Mouse (Mus musculus) kidney, postnatal 0 days (tissue): Measurements from ENCODE around the gene Ddx58. TPM values are rescaled to one million over a fixed set of nuclear protein-coding genes. Genes with fewer than 3 reads are reported as not detected.

Experiments used
- ATAC-seq: fragments of 200-750 bp; cut with Nextera tagmentation; replicated peaks from 2 replicates; pipeline ENCODE4 v1.8.0; 2017; ENCODE audit warnings: low read depth, moderate number of reproducible peaks, moderate TSS enrichment, moderate library complexity; ENCODE audit not compliant: low FRiP score
- DNase-seq: peaks from one replicate; pipeline ENCODE4 v3.0.0-alpha.2; 2016; ENCODE audit warnings: low spot score
- H3K27ac ChIP-seq: fragments of 300-500 bp; sonication (generic); 2 replicates; pipeline ENCODE4 v1.5.1; 2014; ENCODE audit warnings: mild to moderate bottlenecking
- H3K27me3 ChIP-seq: fragments of 300-500 bp; sonication (generic); 2 replicates; pipeline ENCODE4 v1.6.1; 2014; ENCODE audit warnings: low read length, mixed read lengths; ENCODE audit not compliant: insufficient read depth
- H3K36me3 ChIP-seq: fragments of 300-500 bp; sonication (generic); 2 replicates; pipeline ENCODE4 v1.6.1; 2014; ENCODE audit warnings: low read length, mixed read lengths; ENCODE audit not compliant: insufficient read depth
- H3K4me1 ChIP-seq: fragments of 300-500 bp; sonication (generic); replicated peaks from 2 replicates; pipeline ENCODE4 v1.6.1; 2014; ENCODE audit warnings: antibody characterized with exemption, low read length, mixed read lengths; ENCODE audit not compliant: insufficient read depth
- H3K4me2 ChIP-seq: fragments of 300-500 bp; sonication (generic); 2 replicates; pipeline ENCODE4 v1.6.1; 2014; ENCODE audit warnings: mild to moderate bottlenecking, low read length, moderate library complexity, mixed read lengths
- H3K4me3 ChIP-seq: fragments of 300-500 bp; sonication (generic); replicated peaks from 2 replicates; pipeline ENCODE4 v1.5.1; 2014; ENCODE audit warnings: low read depth, low read length
- H3K9ac ChIP-seq: fragments of 300-500 bp; sonication (generic); 2 replicates; pipeline ENCODE4 v1.6.1; 2014; ENCODE audit warnings: low read depth, low read length
- H3K9me3 ChIP-seq: fragments of 300-500 bp; sonication (generic); replicated peaks from 2 replicates; pipeline ENCODE4 v1.6.1; 2016; ENCODE audit warnings: low read length, inconsistent platforms, mixed read lengths
- CTCF ChIP-seq: IDR thresholded peaks from 2 replicates; pipeline ENCODE4 v1.5.1; 2016; ENCODE audit warnings: antibody characterized with exemption, low read depth, mild to moderate bottlenecking, moderate library complexity
- WGBS: fragments of 180-500 bp; shearing (Covaris S2); extraction: QIAGEN DNeasy Blood & Tissue Kit; methylation state at CpG from one replicate; pipeline ENCODE4 v1.1.7; 2014; 5-methylcytosine and 5-hydroxymethylcytosine counted together
- polyA plus RNA-seq: library from polyadenylated mRNA; unstranded; fragments of >200 nt; fragmentation: Nextera tagmentation; extraction: Ambion mirVana; gene quantifications from 2 replicates; pipeline ENCODE4 v1.2.1, GENCODE M21; 2015

Ddx58 gene
- polyA plus RNA-seq, 1 experiment from 2014 or later, result 14.0 TPM

- no peaks in the 10 kb centered on the region for H3K9me3 ChIP-seq
- peaks cover 6% of the 10 kb centered on the region; the same call in 1 of the 2 replicates for H3K4me1 ChIP-seq
- H3K36me3 ChIP-seq, result no peaks in the 10 kb centered on the region
- 1% methylated on average over 17 of the region's 17 CpGs for WGBS
- H3K4me3 ChIP-seq, result peak overlapping the region; percentile 74
- peak overlapping the region; percentile 63 for H3K9ac ChIP-seq
- DNase-seq (peak; percentile 73), ATAC-seq (peak; percentile 73)
- no peak for TF ChIP-seq CTCF
- H3K27me3 ChIP-seq, result no peaks in the 10 kb centered on the region
- H3K27ac ChIP-seq, result peak overlapping the region; percentile 82
- H3K4me2 ChIP-seq, result peak overlapping the region; percentile 77
These were observed 882 bp downstream of the Ddx58 start for GRCm38 (mm10) chr4:40238483-40239408.

GRCm38 (mm10) chr4:40236829-40237228 lies 2.8 kb downstream of the Ddx58 start:
- no peak overlapping the region for H3K27ac ChIP-seq
- peaks cover 6% of the 10 kb centered on the region; the same call in 1 of the 2 replicates for H3K4me1 ChIP-seq
- no peak overlapping the region for H3K4me2 ChIP-seq
- no peak overlapping the region for H3K4me3 ChIP-seq
- no peaks in the 10 kb centered on the region for H3K27me3 ChIP-seq
- no peak overlapping the region for H3K9ac ChIP-seq
- TF ChIP-seq CTCF, result no peak
- WGBS, result 81% methylated on average over 4 of the region's 4 CpGs
- ATAC-seq (no peak), DNase-seq (no peak)
- no peaks in the 10 kb centered on the region for H3K36me3 ChIP-seq
- no peaks in the 10 kb centered on the region for H3K9me3 ChIP-seq

GRCm38 (mm10) chr4:40234256-40234655 lies 5.4 kb downstream of the Ddx58 start:
- no peak overlapping the region for H3K4me3 ChIP-seq
- H3K27ac ChIP-seq, result no peak overlapping the region
- H3K4me2 ChIP-seq, result no peak overlapping the region
- peaks cover 6% of the 10 kb centered on the region; the same call in 1 of the 2 replicates for H3K4me1 ChIP-seq
- no peak overlapping the region for H3K9ac ChIP-seq
- H3K27me3 ChIP-seq, result no peaks in the 10 kb centered on the region
- 86% methylated on average over 6 of the region's 6 CpGs for WGBS
- TF ChIP-seq CTCF, result no peak
- H3K36me3 ChIP-seq, result no peaks in the 10 kb centered on the region
- no peak for DNase-seq
- no peaks in the 10 kb centered on the region for H3K9me3 ChIP-seq
- ATAC-seq, result no peak

- DNase-seq (no peak), ATAC-seq (no peak)
- 93% methylated on average over 7 of the region's 7 CpGs for WGBS
- H3K4me3 ChIP-seq, result no peak overlapping the region
- H3K36me3 ChIP-seq, result no peaks in the 10 kb centered on the region
- no peak overlapping the region for H3K4me2 ChIP-seq
- no peak overlapping the region for H3K9ac ChIP-seq
- H3K27me3 ChIP-seq, result no peaks in the 10 kb centered on the region
- no peak for TF ChIP-seq CTCF
- no peaks in the 10 kb centered on the region for H3K9me3 ChIP-seq
- no peaks in the 10 kb centered on the region for H3K4me1 ChIP-seq
- H3K27ac ChIP-seq, result no peak overlapping the region
These were observed 6.5 kb downstream of the Ddx58 start for GRCm38 (mm10) chr4:40233062-40233664.

GRCm38 (mm10) chr4:40229723-40230122 lies 9.9 kb downstream of the Ddx58 start:
- TF ChIP-seq CTCF, result no peak
- DNase-seq (no peak), ATAC-seq (no peak)
- Histone ChIP-seq H3K4me2 (no peak overlapping the region), H3K27me3 (no peaks in the 10 kb centered on the region), H3K9me3 (no peaks in the 10 kb centered on the region), H3K4me1 (no peaks in the 10 kb centered on the region), H3K27ac (no peak overlapping the region), H3K9ac (no peak overlapping the region), H3K36me3 (0 out of 2 replicates have a peak, but pooled peaks cover 11% of the 10 kb centered on the region), H3K4me3 (no peak overlapping the region)
- WGBS, result 89% methylated on average over 6 of the region's 6 CpGs

- no peak overlapping the region for H3K27ac ChIP-seq
- H3K4me3 ChIP-seq, result no peak overlapping the region
- no peaks in the 10 kb centered on the region for H3K27me3 ChIP-seq
- WGBS, result 93% methylated on average over 7 of the region's 7 CpGs
- no peaks in the 10 kb centered on the region for H3K4me1 ChIP-seq
- DNase-seq (no peak), ATAC-seq (no peak)
- TF ChIP-seq CTCF, result no peak
- 0 out of 2 replicates have a peak, but pooled peaks cover 13% of the 10 kb centered on the region for H3K36me3 ChIP-seq
- H3K9ac ChIP-seq, result no peak overlapping the region
- H3K4me2 ChIP-seq, result no peak overlapping the region
- no peaks in the 10 kb centered on the region for H3K9me3 ChIP-seq
These were observed 11.7 kb downstream of the Ddx58 start for GRCm38 (mm10) chr4:40227886-40228285.
